Mouse (Mus musculus): ENCODE data around the gene Ppdpf.

The Ppdpf gene

GRCm38 (mm10) chr2:181218881-181219485 is 31.9 kb downstream of the Ppdpf start:
- DNase-seq (ENCODE audit: low read depth, low spot score): no peak

- peak; percentile 90 for DNase-seq (ENCODE audit: low read depth, low spot score)
Measured at GRCm38 (mm10) chr2:181219538-181220216, 32.6 kb downstream of the Ppdpf start, which contains the start of gene Fndc11. Fndc11 (plus strand) TSS chr2:181220013.

- no peak for DNase-seq (ENCODE audit: low read depth, low spot score)
Measured at GRCm38 (mm10) chr2:181220361-181220760, 33.3 kb downstream of the Ppdpf start.

GRCm38 (mm10) chr2:181224994-181225393 is 37.9 kb downstream of the Ppdpf start:
- no peak for DNase-seq (ENCODE audit: low read depth, low spot score)

GRCm38 (mm10) chr2:181227122-181227521 is 40.1 kb downstream of the Ppdpf start:
- no peak for DNase-seq (ENCODE audit: low read depth, low spot score)

GRCm38 (mm10) chr2:181228335-181228734 is 41.3 kb downstream of the Ppdpf start:
- DNase-seq (ENCODE audit: low read depth, low spot score): no peak

- DNase-seq (ENCODE audit: low read depth, low spot score): no peak
Measured at GRCm38 (mm10) chr2:181231171-181231570, 44.1 kb downstream of the Ppdpf start.

- no peak for DNase-seq (ENCODE audit: low read depth, low spot score)
Measured at GRCm38 (mm10) chr2:181233443-181233842, 46.4 kb downstream of the Ppdpf start.

- no peak for DNase-seq (ENCODE audit: low read depth, low spot score)
Measured at GRCm38 (mm10) chr2:181234680-181235079, 47.6 kb downstream of the Ppdpf start.

- no peak for DNase-seq (ENCODE audit: low read depth, low spot score)
Measured at GRCm38 (mm10) chr2:181235681-181236566, 48.9 kb downstream of the Ppdpf start.

- no peak for DNase-seq (ENCODE audit: low read depth, low spot score)
Measured at GRCm38 (mm10) chr2:181237251-181238014, 50.4 kb downstream of the Ppdpf start.

- DNase-seq (ENCODE audit: low read depth, low spot score): no peak
Measured at GRCm38 (mm10) chr2:181238091-181238610, 51.1 kb downstream of the Ppdpf start.

Measured in forelimb bud, embryonic 11.5 days (tissue).